Mouse (Mus musculus) liver, embryonic 14.5 days (tissue): ENCODE measurements at regions not wholly inside any gene's neighbourhood (a gene's known extent, or its start where the extent isn't known, plus 50 kb on each side); places are given as distances from the start of the nearest gene placed in this dataset.

Experiments used
- ATAC-seq: fragments of 200-750 bp; cut with Nextera tagmentation; 2 replicates; pipeline ENCODE4 v1.8.0; 2017; ENCODE audit warnings: moderate number of reproducible peaks, mild to moderate bottlenecking, moderate library complexity; ENCODE audit not compliant: insufficient read depth
- DNase-seq, 3 experiments: peaks; one replicate each; pipeline ENCODE4 v3.0.0-alpha.2; 2012 to 2013; ENCODE audit warnings: low read depth in 3 of 3, low spot score in 3 of 3
- H3K27ac ChIP-seq: fragments of 300-500 bp; sonication (generic); 2 replicates; pipeline ENCODE4 v1.5.1; 2014; ENCODE audit warnings: moderate library complexity, mild to moderate bottlenecking, control low read depth, inconsistent platforms
- H3K27me3 ChIP-seq: fragments of 300-500 bp; sonication (generic); 2 replicates; pipeline ENCODE4 v1.6.1; 2014; ENCODE audit warnings: mild to moderate bottlenecking, low read length, moderate library complexity; ENCODE audit not compliant: control insufficient read depth, insufficient read depth
- H3K36me3 ChIP-seq: fragments of 300-500 bp; sonication (generic); replicated peaks from 2 replicates; pipeline ENCODE4 v1.6.1; 2014; ENCODE audit warnings: low read depth; ENCODE audit not compliant: control insufficient read depth, insufficient read depth
- H3K4me1 ChIP-seq, 2 experiments: fragments of 200-500 bp in 1 of 2; fragments of 300-500 bp in 1 of 2; sonication (generic) in 1 of 2; replicated peaks; 2 replicates each; pipeline ENCODE4 v1.6.1; 2012 to 2014; ENCODE audit warnings: antibody characterized with exemption in 1 of 2, inconsistent platforms in 1 of 2, low read length in 1 of 2; ENCODE audit not compliant: control insufficient read depth in 2 of 2, insufficient read depth in 2 of 2
- H3K4me2 ChIP-seq: fragments of 300-500 bp; sonication (generic); 2 replicates; pipeline ENCODE4 v1.6.1; 2014; ENCODE audit warnings: low read depth, mild to moderate bottlenecking, control low read depth, moderate library complexity
- H3K4me3 ChIP-seq, 2 experiments: fragments of 200-500 bp in 1 of 2; fragments of 300-500 bp in 1 of 2; sonication (generic) in 1 of 2; 2 replicates each; pipeline ENCODE4 v1.5.1; 2012 to 2014; ENCODE audit warnings: low read depth in 2 of 2, low read length in 2 of 2, mild to moderate bottlenecking in 2 of 2, control low read depth in 1 of 2, inconsistent platforms in 1 of 2, moderate library complexity in 1 of 2; ENCODE audit not compliant: insufficient read depth in 1 of 2
- H3K9ac ChIP-seq: fragments of 300-500 bp; sonication (generic); replicated peaks from 2 replicates; pipeline ENCODE4 v1.6.1; 2014; ENCODE audit warnings: mild to moderate bottlenecking, control low read depth, moderate library complexity
- H3K9me3 ChIP-seq: fragments of 300-500 bp; sonication (generic); 2 replicates; pipeline ENCODE4 v1.6.1; 2016; ENCODE audit warnings: low read length, mixed read lengths; ENCODE audit not compliant: control insufficient read depth
- CTCF ChIP-seq: IDR thresholded peaks from 2 replicates; pipeline ENCODE4 v1.5.1; 2016; ENCODE audit warnings: antibody characterized with exemption, low read depth, control low read depth
- EP300 ChIP-seq: IDR thresholded peaks from 2 replicates; pipeline ENCODE4 v1.6.1; 2016; ENCODE audit warnings: antibody characterized with exemption, low read depth
- WGBS: fragments of 180-500 bp; shearing (Covaris S2); extraction: QIAGEN DNeasy Blood & Tissue Kit; methylation state at CpG from one replicate; pipeline ENCODE4 v1.1.7; 2014; ENCODE audit not compliant: insufficient replicate concordance; 5-methylcytosine and 5-hydroxymethylcytosine counted together

DNA sequence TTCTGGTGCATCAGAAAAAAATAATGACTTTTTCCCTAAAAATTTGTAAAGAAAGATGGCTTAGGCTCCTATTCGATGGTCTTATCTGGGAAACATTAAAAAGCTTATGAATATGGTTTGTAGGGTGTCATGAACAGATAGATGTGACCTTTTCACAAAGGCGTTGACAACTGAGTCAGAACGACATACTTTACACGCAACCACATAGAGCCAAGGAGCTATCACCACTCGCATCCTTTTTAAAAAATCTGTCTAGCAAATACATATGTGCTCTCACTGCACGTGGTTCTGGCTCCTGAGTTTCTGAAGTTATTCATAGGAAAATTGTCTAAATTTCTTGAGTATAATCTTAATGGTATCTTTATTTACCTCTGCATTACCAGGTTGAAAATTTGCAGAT, 404.9 kb upstream of the Nrsn1 start:
- TF ChIP-seq CTCF, result no peak
- TF ChIP-seq EP300, result no peak
- DNase-seq, result no peak

GRCm38 (mm10) chr13:25666022-25666421, 395.7 kb upstream of the Nrsn1 start:
- H3K9me3 ChIP-seq, result no peaks in the 10 kb centered on the region
- H3K4me1 ChIP-seq, result no peaks in the 10 kb centered on the region
- no peaks in the 10 kb centered on the region for H3K36me3 ChIP-seq
- no peaks in the 10 kb centered on the region for H3K27me3 ChIP-seq
- H3K4me3 ChIP-seq, result no peak overlapping the region
- WGBS, result 48% methylated on average over 3 of the region's 3 CpGs
- no peak overlapping the region for H3K4me2 ChIP-seq
- no peak for TF ChIP-seq CTCF
- TF ChIP-seq EP300, result no peak
- DNase-seq, result no peak
- H3K9ac ChIP-seq, result no peak overlapping the region
- H3K27ac ChIP-seq, result no peak overlapping the region
- ATAC-seq, result no peak

More for the DNA sequence above, 404.9 kb upstream of the Nrsn1 start:
- Histone ChIP-seq H3K27ac (no peak overlapping the region), H3K9me3 (no peaks in the 10 kb centered on the region), H3K4me3 (no peak overlapping the region), H3K27me3 (no peaks in the 10 kb centered on the region), H3K4me1 (no peaks in the 10 kb centered on the region), H3K9ac (no peak overlapping the region), H3K4me2 (no peak overlapping the region), H3K36me3 (no peaks in the 10 kb centered on the region)
- no peak for ATAC-seq
- WGBS, result 64% methylated on average over 6 of the region's 6 CpGs

GRCm38 (mm10) chr13:25664963-25665606, 394.8 kb upstream of the Nrsn1 start:
- no peak overlapping the region for H3K9ac ChIP-seq
- H3K4me1 ChIP-seq, result no peaks in the 10 kb centered on the region
- ATAC-seq (no peak), DNase-seq (no peak)
- H3K36me3 ChIP-seq, result no peaks in the 10 kb centered on the region
- H3K4me3 ChIP-seq, result no peak overlapping the region
- no peaks in the 10 kb centered on the region for H3K9me3 ChIP-seq
- no peak overlapping the region for H3K4me2 ChIP-seq
- TF ChIP-seq EP300 (no peak), CTCF (no peak)
- H3K27ac ChIP-seq, result no peak overlapping the region
- WGBS, result 42% methylated on average over 2 of the region's 2 CpGs
- no peaks in the 10 kb centered on the region for H3K27me3 ChIP-seq

- TF ChIP-seq CTCF, result no peak
- no peak for TF ChIP-seq EP300
- Histone ChIP-seq H3K4me2 (no peak overlapping the region), H3K27me3 (no peaks in the 10 kb centered on the region), H3K9ac (no peak overlapping the region), H3K4me1 (no peaks in the 10 kb centered on the region), H3K27ac (no peak overlapping the region), H3K4me3 (no peak overlapping the region), H3K36me3 (no peaks in the 10 kb centered on the region), H3K9me3 (no peaks in the 10 kb centered on the region)
- 61% methylated on average over 1 of the region's 1 CpGs for WGBS
- ATAC-seq (no peak), DNase-seq (no peak)
Observed at GRCm38 (mm10) chr13:25648430-25648786, 378.1 kb upstream of the Nrsn1 start.

- TF ChIP-seq EP300 (no peak), CTCF (no peak)
- Histone ChIP-seq H3K4me1 (no peaks in the 10 kb centered on the region), H3K27me3 (no peaks in the 10 kb centered on the region), H3K36me3 (no peaks in the 10 kb centered on the region), H3K4me3 (no peak overlapping the region), H3K9me3 (no peaks in the 10 kb centered on the region), H3K4me2 (no peak overlapping the region), H3K27ac (no peak overlapping the region), H3K9ac (no peak overlapping the region)
- 51% methylated on average over 3 of the region's 3 CpGs for WGBS
- ATAC-seq (no peak), DNase-seq (no peak)
Observed at GRCm38 (mm10) chr13:25647711-25648429, 377.6 kb upstream of the Nrsn1 start.
